Mouse (Mus musculus) WW6 (cell line): ENCODE data around the gene Abcc4.

Experiments used
- DNase-seq: peaks from one replicate; pipeline ENCODE4 v3.0.0-alpha.2; 2013; ENCODE audit warnings: low read depth, low spot score

Abcc4 gene

GRCm38 (mm10) chr14:118712889-118713288 lies 6.9 kb upstream of the Abcc4 start:
- DNase-seq = no peak

DNA sequence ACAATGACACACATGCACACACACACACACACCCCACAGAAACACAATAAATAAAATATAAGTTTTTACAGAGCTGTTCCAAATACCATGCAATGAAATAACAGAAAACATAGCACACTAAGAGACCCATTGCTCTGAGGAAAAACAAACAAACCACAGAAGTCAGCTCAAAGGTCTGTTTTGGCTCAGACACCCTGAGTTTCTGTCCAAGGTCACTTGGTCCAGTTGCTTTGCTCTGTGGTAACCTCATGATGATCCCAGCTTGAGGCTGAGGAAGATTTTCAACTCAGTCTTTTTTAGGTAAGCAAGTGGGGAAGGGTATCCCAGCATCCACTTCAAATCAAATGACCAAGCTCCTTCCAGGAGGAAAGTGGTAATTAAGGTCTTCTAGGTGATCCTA lies 4.9 kb upstream of the Abcc4 start:
- DNase-seq = no peak

DNA sequence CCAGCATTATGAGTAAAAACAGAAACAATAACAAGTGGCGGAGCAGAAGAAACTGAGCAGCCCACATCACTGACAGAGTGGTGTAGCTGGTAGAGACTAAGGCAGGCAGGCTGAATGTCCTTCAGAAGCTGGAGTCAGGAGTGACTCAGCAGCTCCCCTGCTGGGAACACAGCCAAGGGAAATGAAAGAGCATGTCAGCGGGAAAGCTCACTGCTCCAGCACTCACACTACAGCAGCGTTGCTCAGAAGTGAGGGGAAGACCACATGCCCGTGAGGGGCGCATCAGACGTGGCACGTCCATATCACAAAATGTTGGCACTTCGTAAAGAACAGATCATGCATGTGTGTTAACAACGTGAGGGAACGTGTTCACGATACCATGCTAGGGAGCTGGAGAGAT lies 3.7 kb upstream of the Abcc4 start:
- DNase-seq = peak; percentile 67

- DNase-seq = no peak
These were observed 2.1 kb upstream of the Abcc4 start for GRCm38 (mm10) chr14:118708126-118708525.

DNA sequence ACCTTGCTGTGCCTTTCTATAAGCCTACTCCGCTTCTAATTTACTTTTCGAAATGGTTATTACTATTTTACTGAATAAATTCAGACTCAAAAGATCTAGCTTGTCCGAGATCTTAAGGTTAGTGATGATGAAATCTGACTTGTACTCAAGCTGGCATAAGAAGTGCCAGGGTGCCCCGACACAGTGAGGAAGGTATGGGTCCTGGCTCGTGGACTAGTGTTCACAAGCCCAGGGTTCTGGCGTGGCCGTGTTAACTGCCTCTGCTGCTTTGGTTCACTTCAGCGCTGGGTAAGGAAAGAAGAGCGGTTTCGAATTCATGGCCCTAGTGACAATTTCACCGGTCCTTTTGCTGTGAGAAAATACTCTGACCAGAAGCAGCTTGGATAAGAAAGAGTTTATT lies 943 bp upstream of the Abcc4 start:
- DNase-seq = no peak

DNA sequence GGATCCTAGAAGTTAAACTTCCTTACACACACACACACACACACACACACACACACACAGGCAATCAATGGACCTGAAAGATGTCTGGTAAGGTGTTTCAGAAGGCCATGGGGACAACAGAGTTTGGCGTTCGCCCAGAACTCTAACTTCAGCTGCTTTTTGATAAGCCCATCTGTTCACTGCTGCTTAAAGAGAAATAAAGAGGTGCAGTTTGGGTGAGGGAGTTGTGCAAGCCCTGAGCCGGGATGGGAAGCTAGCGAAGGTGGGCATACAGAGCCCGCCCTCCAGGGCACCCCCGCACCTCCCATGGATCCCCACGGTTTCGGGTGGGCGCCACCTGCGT lies 583 bp downstream of the Abcc4 start:
- DNase-seq = no peak

DNA sequence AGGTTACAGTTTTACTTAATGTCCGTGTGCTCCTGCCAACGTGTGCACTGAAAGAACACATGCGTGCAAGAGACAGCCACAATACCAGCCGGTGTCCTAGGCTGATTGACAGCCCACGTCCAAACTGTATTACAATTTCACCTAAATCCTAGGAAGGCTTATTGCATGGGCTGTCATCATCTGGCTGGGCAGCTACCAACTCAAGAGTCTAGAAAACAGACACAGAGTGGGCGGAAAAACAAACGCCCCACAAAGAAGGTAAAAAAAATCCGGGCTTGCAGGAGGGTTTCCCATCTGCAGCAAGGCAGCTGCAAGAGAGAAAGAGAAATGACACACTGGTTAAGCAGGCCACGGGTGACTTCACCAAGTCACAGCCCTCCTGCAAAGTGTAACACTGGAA lies 2.7 kb downstream of the Abcc4 start:
- DNase-seq = no peak

GRCm38 (mm10) chr14:118701991-118702608 lies 3.9 kb downstream of the Abcc4 start:
- no peak for DNase-seq

DNA sequence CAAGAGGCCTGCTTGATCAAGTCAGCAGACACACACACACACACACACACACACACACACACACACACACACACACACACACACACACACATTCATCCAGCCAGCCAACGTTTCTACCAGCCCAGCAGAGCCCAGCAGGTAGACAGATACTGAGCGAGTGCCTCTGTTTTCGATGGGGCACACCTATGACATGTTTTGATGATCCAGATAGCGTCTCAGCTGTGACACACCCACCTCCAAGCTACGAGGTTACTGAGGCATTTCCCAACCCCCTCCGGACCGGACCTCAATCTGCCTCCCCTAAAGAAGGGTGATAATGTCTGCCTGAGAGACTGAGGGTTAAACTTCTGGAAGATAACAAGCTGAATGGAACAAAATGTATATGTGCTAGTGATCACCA lies 5.4 kb downstream of the Abcc4 start:
- no peak for DNase-seq

- DNase-seq = no peak
These were observed 6.1 kb downstream of the Abcc4 start for GRCm38 (mm10) chr14:118699963-118700362.

- DNase-seq = no peak
These were observed 6.5 kb downstream of the Abcc4 start for GRCm38 (mm10) chr14:118699508-118699907.

DNA sequence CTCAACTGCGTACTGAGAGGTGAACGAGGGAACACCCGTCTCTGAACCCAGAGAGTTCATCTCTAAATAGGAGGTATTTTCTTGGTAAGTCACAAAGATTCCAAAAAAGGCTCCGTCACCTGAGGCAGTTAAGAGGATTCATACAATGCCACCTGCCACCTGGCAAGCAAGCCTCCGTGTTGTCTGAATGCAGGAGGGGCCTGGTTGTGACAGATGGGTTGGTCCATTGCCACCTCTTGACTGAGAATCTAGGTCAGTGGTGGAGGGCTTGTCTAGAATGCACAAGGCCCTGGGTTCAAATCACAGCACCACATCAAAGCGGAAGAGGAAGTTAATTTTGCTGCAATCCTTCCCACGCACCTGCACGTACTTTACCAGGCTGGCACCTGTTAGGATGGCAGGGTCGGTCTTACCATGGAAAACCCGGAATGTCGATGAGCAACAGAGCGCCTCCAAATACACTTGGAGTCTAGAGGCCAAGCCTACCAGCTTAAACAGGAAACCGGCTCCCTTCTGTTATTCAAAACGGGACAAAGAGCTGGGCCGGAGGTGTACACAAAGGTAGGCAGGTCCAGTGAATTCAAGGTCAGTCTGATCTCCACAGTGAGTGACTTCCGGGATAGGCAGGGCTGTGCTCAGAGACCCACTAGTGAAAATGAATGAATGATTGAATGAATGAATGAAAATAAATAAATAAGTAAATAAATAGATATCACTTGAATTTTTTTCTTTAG lies 9.3 kb downstream of the Abcc4 start:
- DNase-seq = no peak

- DNase-seq = no peak
These were observed 10.2 kb downstream of the Abcc4 start for GRCm38 (mm10) chr14:118695866-118696265.

DNA sequence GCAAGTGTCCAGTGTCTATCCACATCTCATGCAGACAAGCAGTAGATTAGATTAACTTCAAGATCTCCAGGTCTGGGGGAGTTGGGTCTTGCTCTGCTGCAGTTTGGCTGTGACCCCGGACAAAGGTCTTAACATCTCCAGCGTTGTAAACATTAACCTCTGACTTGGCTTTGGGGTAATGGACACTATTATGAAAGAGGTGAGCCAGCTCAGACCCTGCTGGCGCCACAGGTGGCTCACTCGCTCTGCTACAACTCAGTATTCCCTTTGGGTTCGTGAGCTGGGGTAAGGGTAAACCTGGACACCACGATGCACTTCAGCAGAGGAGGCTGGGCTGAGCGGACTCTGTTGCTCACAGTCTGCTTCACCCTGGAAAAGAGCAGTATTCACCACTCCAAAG lies 11.7 kb downstream of the Abcc4 start:
- no peak for DNase-seq

GRCm38 (mm10) chr14:118691910-118692309 lies 14.1 kb downstream of the Abcc4 start:
- DNase-seq = no peak

GRCm38 (mm10) chr14:118691404-118691803 lies 14.6 kb downstream of the Abcc4 start:
- DNase-seq = no peak

- DNase-seq = no peak
These were observed 15.1 kb downstream of the Abcc4 start for GRCm38 (mm10) chr14:118690921-118691320.

- DNase-seq = no peak
These were observed 15.7 kb downstream of the Abcc4 start for GRCm38 (mm10) chr14:118690336-118690735.

GRCm38 (mm10) chr14:118688643-118689042 lies 17.4 kb downstream of the Abcc4 start:
- no peak for DNase-seq

DNA sequence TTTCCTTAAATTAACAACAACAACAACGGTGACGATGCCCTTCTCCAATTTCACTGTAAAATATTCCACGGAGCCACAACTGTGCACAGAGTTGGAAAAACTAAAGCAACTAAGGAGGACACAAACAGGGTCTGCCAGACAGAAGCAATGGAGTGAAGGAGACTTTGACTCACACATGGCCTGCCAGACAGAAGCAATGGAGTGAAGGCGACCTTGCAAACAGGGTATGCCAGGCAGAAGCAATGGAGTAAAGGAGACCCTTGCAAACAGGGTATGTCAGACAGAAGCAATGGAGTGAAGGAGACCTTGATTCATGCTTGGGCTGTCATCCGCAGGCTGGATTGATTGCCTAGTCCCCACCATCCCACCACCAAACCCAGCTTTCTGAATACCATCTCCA lies 19.2 kb downstream of the Abcc4 start:
- DNase-seq = no peak

DNA sequence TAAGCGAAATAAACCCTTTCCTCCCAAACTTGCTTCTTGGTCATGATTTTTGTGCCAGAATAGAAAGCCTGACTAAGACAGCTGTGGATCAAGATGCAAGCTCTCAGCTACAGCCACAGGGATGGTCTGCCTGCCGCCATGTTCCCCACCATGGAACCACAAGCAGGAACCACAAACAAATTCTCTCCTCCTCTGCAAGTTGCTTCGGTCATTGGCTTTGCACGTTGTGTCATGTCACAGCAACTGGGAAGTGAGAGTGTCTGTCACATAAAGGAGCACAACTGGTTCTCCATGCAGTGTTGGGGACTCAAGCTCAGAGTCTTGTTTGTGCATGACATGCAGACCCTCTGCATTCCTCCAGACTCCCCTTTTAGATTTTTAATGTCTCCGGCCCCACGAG lies 20.4 kb downstream of the Abcc4 start:
- no peak for DNase-seq

DNA sequence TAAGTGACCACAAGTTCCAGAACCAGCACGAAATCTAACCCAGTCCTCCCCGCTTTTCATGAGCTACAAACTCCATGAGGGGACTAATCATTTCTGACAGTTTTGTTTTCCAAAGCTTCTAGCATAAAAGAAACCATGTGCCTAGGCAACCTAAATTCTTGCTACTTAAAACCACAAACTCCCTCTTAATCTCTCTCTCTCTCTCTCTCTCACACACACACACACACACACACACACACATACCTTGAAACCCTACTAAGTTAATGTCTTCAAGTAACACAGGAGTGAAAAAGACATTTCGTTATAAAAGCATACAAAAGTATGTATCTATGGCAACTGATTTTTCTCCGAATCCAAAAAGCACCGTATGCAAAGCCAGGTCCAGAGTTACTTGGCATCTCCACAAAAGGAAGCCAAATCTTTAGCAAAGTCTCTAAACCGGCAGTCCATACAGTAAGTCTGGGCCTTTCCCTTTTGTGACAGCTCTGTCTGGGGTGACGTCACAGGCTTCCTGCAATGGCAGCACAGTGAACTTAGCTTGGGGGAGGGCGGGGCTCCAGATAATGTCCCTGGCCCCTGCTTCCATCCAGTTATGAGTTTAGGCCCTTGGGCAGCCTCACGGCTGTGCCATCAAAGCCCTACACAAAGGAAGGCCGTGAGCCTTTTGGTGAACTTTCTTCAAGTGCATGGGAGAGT lies 23.5 kb downstream of the Abcc4 start:
- DNase-seq = no peak

- DNase-seq = no peak
These were observed 24.9 kb downstream of the Abcc4 start for GRCm38 (mm10) chr14:118681087-118681486.
